Mouse (Mus musculus) spleen, postnatal 10 days (tissue): ENCODE measurements around the gene Rcn3.
"Not testable (repeated sequence)": the region's sequence is repeated elsewhere in the genome, so short reads cannot be mapped to it uniquely, and the experiment has no call there.

Experiments used
- DNase-seq, 2 experiments: peaks; one replicate each; pipeline ENCODE4 v3.0.0; 2021 to 2022; ENCODE audit warnings: low spot score in 2 of 2

Rcn3 gene

GRCm38 (mm10) chr7:45124224-45125143 lies 32.5 kb upstream of the Rcn3 start, which contains the start of gene Rps11:
Gene Rps11, minus strand, starts transcription at chr7:45124439.
- DNase-seq, result peak; percentile 91 to 98

GRCm38 (mm10) chr7:45123186-45123570 lies 31.2 kb upstream of the Rcn3 start:
- peak in 1 of 2 experiments; percentile 68 for DNase-seq

- DNase-seq, result no peak
These were observed 30.7 kb upstream of the Rcn3 start for GRCm38 (mm10) chr7:45122561-45123185.

- DNase-seq, result no peak
These were observed 29.9 kb upstream of the Rcn3 start for GRCm38 (mm10) chr7:45121966-45122365.

- DNase-seq, result peak; percentile 45 to 80
These were observed 29.4 kb upstream of the Rcn3 start for GRCm38 (mm10) chr7:45121404-45121803.

GRCm38 (mm10) chr7:45119780-45120709 lies 28.0 kb upstream of the Rcn3 start:
- DNase-seq, result no peak

- no peak for DNase-seq
These were observed 26.3 kb upstream of the Rcn3 start for GRCm38 (mm10) chr7:45118336-45118735.

- DNase-seq, result no peak
These were observed 25.5 kb upstream of the Rcn3 start for GRCm38 (mm10) chr7:45117566-45117965.

GRCm38 (mm10) chr7:45113476-45113875 lies 21.5 kb upstream of the Rcn3 start:
- DNase-seq, result no peak

GRCm38 (mm10) chr7:45112529-45112928 lies 20.5 kb upstream of the Rcn3 start:
- DNase-seq, result no peak

- no peak for DNase-seq
These were observed 19.9 kb upstream of the Rcn3 start for GRCm38 (mm10) chr7:45111940-45112339.

GRCm38 (mm10) chr7:45110089-45110488 lies 18.1 kb upstream of the Rcn3 start:
- not testable (repeated sequence) for DNase-seq

- no peak for DNase-seq
These were observed 15.1 kb upstream of the Rcn3 start for GRCm38 (mm10) chr7:45107052-45107645.

GRCm38 (mm10) chr7:45106441-45106840 lies 14.4 kb upstream of the Rcn3 start:
- DNase-seq, result no peak

GRCm38 (mm10) chr7:45105491-45105890 lies 13.5 kb upstream of the Rcn3 start:
- DNase-seq, result no peak

GRCm38 (mm10) chr7:45104941-45105340 lies 12.9 kb upstream of the Rcn3 start:
- DNase-seq, result no peak

- peak in 1 of 2 experiments; percentile 55 for DNase-seq
These were observed 11.7 kb upstream of the Rcn3 start, which contains the start of gene Fcgrt for GRCm38 (mm10) chr7:45103652-45104180. Gene Fcgrt, minus strand, starts transcription at chr7:45103851.

GRCm38 (mm10) chr7:45102940-45103585 lies 11.0 kb upstream of the Rcn3 start:
- no peak for DNase-seq

GRCm38 (mm10) chr7:45102441-45102840 lies 10.4 kb upstream of the Rcn3 start:
- no peak for DNase-seq

- no peak for DNase-seq
These were observed 8.0 kb upstream of the Rcn3 start for GRCm38 (mm10) chr7:45100046-45100445.
